Mouse (Mus musculus) liver, embryonic 14.5 days (tissue): Measurements from ENCODE around the gene Atp5d.

ENCODE experiments used
- CTCF ChIP-seq: IDR thresholded peaks from 2 replicates; pipeline ENCODE4 v1.5.1; 2016; ENCODE audit warnings: antibody characterized with exemption, low read depth, control low read depth
- EP300 ChIP-seq: IDR thresholded peaks from 2 replicates; pipeline ENCODE4 v1.6.1; 2016; ENCODE audit warnings: antibody characterized with exemption, low read depth

GRCm38 (mm10) chr10:80103032-80103431 is 35.4 kb upstream of the Atp5d start:
- peak; percentile 64 for TF ChIP-seq EP300
- no peak for TF ChIP-seq CTCF
